ENCODE assay signal across 8 mouse cellular contexts in genomic region chr11:78161968-78162367, GRCm38 (mm10). TPM values are rescaled to one million over a fixed set of nuclear protein-coding genes. Genes with fewer than 3 reads are reported as not detected.
DNase-seq lines count a peak whose midpoint lies in the region; ATAC-seq lines count a peak whose summit lies in the region.

No protein-coding gene starts in this region.

- ATAC-seq in heart, embryonic 11.5 days (replicated peaks; ENCODE audit: insufficient number of reproducible peaks, low FRiP score, low TSS enrichment), result no peak
- no peak for ATAC-seq in neural tube, embryonic 11.5 days (ENCODE audit: insufficient read depth, low FRiP score, low TSS enrichment)
- no peak for ATAC-seq in limb, embryonic 12.5 days (ENCODE audit: insufficient number of reproducible peaks, insufficient read depth, low FRiP score, low TSS enrichment, low read depth)
- no peak for ATAC-seq in stomach, embryonic 16.5 days (ENCODE audit: insufficient read depth, low FRiP score)

- 0 out of 2 replicates have a peak overlapping the region, but pooled peaks have one; percentile 2 for H3K4me3 ChIP-seq in heart, embryonic 11.5 days (ENCODE audit: low read depth, low read length)
- H3K4me3 ChIP-seq in neural tube, embryonic 11.5 days (ENCODE audit: low read depth, low read length), result peak overlapping the region; percentile 84; the same call in 1 of the 2 replicates
- peak overlapping the region; percentile 100 for H3K4me3 ChIP-seq in limb, embryonic 12.5 days (replicated peaks)
- 0 out of 2 replicates have a peak overlapping the region, but pooled peaks have one; percentile 100 for H3K4me3 ChIP-seq in stomach, embryonic 16.5 days (replicated peaks; ENCODE audit: low read length)

- intact Hi-C loops in heart, postnatal 36 days (cut with DNase I), result loop anchor here (5.0 kb wide), 2 partner anchors 80 to 100 kb away; partner anchors contain the start of gene Eral1

- WGBS in heart, embryonic 11.5 days (ENCODE audit: insufficient replicate concordance), result 65% methylated on average over 4 of the region's 4 CpGs
- 73% methylated on average over 4 of the region's 4 CpGs for WGBS in neural tube, embryonic 11.5 days
- WGBS in limb, embryonic 12.5 days, result 53% methylated on average over 4 of the region's 4 CpGs
- 32% methylated on average over 4 of the region's 4 CpGs for WGBS in stomach, embryonic 16.5 days

- 0 out of 2 replicates have a peak overlapping the region, but pooled peaks have one; percentile 28 for H3K9ac ChIP-seq in heart, embryonic 11.5 days (ENCODE audit: low read depth, low read length)
- no peak overlapping the region for H3K9ac ChIP-seq in neural tube, embryonic 11.5 days (ENCODE audit: low read length)
- peak overlapping the region; percentile 99 for H3K9ac ChIP-seq in limb, embryonic 12.5 days (replicated peaks)
- H3K9ac ChIP-seq in stomach, embryonic 16.5 days (ENCODE audit: low read length), result peak overlapping the region; percentile 98; the same call in 1 of the 2 replicates

- H3K9me3 ChIP-seq in heart, embryonic 11.5 days (replicated peaks; ENCODE audit: control insufficient read depth, low read length), result no peaks in the 10 kb centered on the region
- H3K9me3 ChIP-seq in neural tube, embryonic 11.5 days (ENCODE audit: control insufficient read depth, low read length), result no peaks in the 10 kb centered on the region
- H3K9me3 ChIP-seq in limb, embryonic 12.5 days, result no peaks in the 10 kb centered on the region
- no peaks in the 10 kb centered on the region for H3K9me3 ChIP-seq in stomach, embryonic 16.5 days (replicated peaks; ENCODE audit: control insufficient read depth, low read length)

- peaks cover 33% of the 10 kb centered on the region for H3K36me3 ChIP-seq in heart, embryonic 11.5 days (ENCODE audit: control insufficient read depth, insufficient read depth, low read length)
- H3K36me3 ChIP-seq in neural tube, embryonic 11.5 days (ENCODE audit: control insufficient read depth, insufficient read depth, low read length), result peaks cover 36% of the 10 kb centered on the region
- H3K36me3 ChIP-seq in limb, embryonic 12.5 days, result peaks cover 63% of the 10 kb centered on the region
- H3K36me3 ChIP-seq in stomach, embryonic 16.5 days (ENCODE audit: control insufficient read depth, insufficient read depth, low read length), result peaks cover 17% of the 10 kb centered on the region

- no peaks in the 10 kb centered on the region for H3K27me3 ChIP-seq in heart, embryonic 11.5 days (ENCODE audit: control insufficient read depth, insufficient read depth, low read length)
- no peaks in the 10 kb centered on the region for H3K27me3 ChIP-seq in neural tube, embryonic 11.5 days (ENCODE audit: control insufficient read depth, insufficient read depth, low read length)
- H3K27me3 ChIP-seq in limb, embryonic 12.5 days, result no peaks in the 10 kb centered on the region
- H3K27me3 ChIP-seq in stomach, embryonic 16.5 days (ENCODE audit: control insufficient read depth, insufficient read depth, low read length), result no peaks in the 10 kb centered on the region

- H3K4me2 ChIP-seq in heart, embryonic 11.5 days, result peak overlapping the region; percentile 96
- H3K4me2 ChIP-seq in neural tube, embryonic 11.5 days (ENCODE audit: low read depth), result no peak overlapping the region
- H3K4me2 ChIP-seq in limb, embryonic 12.5 days, result peak overlapping the region; percentile 90
- peak overlapping the region; percentile 94 for H3K4me2 ChIP-seq in stomach, embryonic 16.5 days (ENCODE audit: low read depth, low read length)

- H3K27ac ChIP-seq in heart, embryonic 11.5 days (ENCODE audit: low read depth, low read length), result 0 out of 2 replicates have a peak overlapping the region, but pooled peaks have one; percentile 15
- 0 out of 2 replicates have a peak overlapping the region, but pooled peaks have one; percentile 44 for H3K27ac ChIP-seq in neural tube, embryonic 11.5 days (ENCODE audit: low read depth, low read length)
- peak overlapping the region; percentile 100 for H3K27ac ChIP-seq in limb, embryonic 12.5 days
- H3K27ac ChIP-seq in stomach, embryonic 16.5 days (ENCODE audit: low read length), result peak overlapping the region; percentile 99

- DNase-seq in heart, postnatal 36 days, result no peak
- no peak for DNase-seq in neural tube, embryonic 11.5 days (ENCODE audit: low spot score)
- no peak for DNase-seq in neural tube, embryonic 10.5 days (ENCODE audit: extremely low spot score, low spot score)
- no peak for DNase-seq in testis, postnatal 10 days (ENCODE audit: low spot score)
- no peak for DNase-seq in gastrocnemius, postnatal 10 days

- peaks cover 35% of the 10 kb centered on the region for H3K4me1 ChIP-seq in heart, embryonic 11.5 days (ENCODE audit: control insufficient read depth, insufficient read depth, low read length)
- peaks cover 28% of the 10 kb centered on the region for H3K4me1 ChIP-seq in neural tube, embryonic 11.5 days (ENCODE audit: control insufficient read depth, insufficient read depth, low read length)
- H3K4me1 ChIP-seq in limb, embryonic 12.5 days (replicated peaks), result peaks cover 65% of the 10 kb centered on the region
- peaks cover 30% of the 10 kb centered on the region for H3K4me1 ChIP-seq in stomach, embryonic 16.5 days (ENCODE audit: control insufficient read depth, insufficient read depth, low read length)

RNA-seq across cellular contexts. Expression of gene Traf4, which starts 3.4 kb away (rescaled TPM):
- 34.2 and 38.4 TPM in 2 replicates for polyA plus RNA-seq in heart, embryonic 11.5 days (2014; fragmentation: Nextera tagmentation; extraction: Ambion mirVana)
- 1 to 10 TPM; 6.1 to 7.0 TPM for total RNA-seq in heart, postnatal 36 days (2021)
- 109 and 124 TPM in 2 replicates for polyA plus RNA-seq in neural tube, embryonic 11.5 days (2014; fragmentation: Nextera tagmentation; extraction: Ambion mirVana)
- polyA plus RNA-seq in limb, embryonic 12.5 days (2016; fragmentation: Nextera tagmentation; extraction: Ambion mirVana), result 115 and 128 TPM in 2 replicates
- polyA plus RNA-seq in stomach, embryonic 16.5 days (2015; fragmentation: Nextera tagmentation; extraction: Ambion mirVana), result 50.9 and 55.1 TPM in 2 replicates
- total RNA-seq in gastrocnemius, postnatal 10 days (2021), result 10 to 100 TPM; 15.7 to 22.6 TPM

RNA-seq across cellular contexts. Expression of gene Nek8, which starts 14.5 kb away (rescaled TPM):
- 9.9 and 10.6 TPM in 2 replicates for polyA plus RNA-seq in heart, embryonic 11.5 days (2014; fragmentation: Nextera tagmentation; extraction: Ambion mirVana)
- total RNA-seq in heart, postnatal 36 days (2021), result 1 to 10 TPM; 2.2 to 3.4 TPM
- 6.6 and 7.8 TPM in 2 replicates for polyA plus RNA-seq in neural tube, embryonic 11.5 days (2014; fragmentation: Nextera tagmentation; extraction: Ambion mirVana)
- 18.3 and 20.4 TPM in 2 replicates for polyA plus RNA-seq in limb, embryonic 12.5 days (2016; fragmentation: Nextera tagmentation; extraction: Ambion mirVana)
- polyA plus RNA-seq in stomach, embryonic 16.5 days (2015; fragmentation: Nextera tagmentation; extraction: Ambion mirVana), result 16.7 and 19.0 TPM in 2 replicates
- 1 to 10 TPM; 3.1 to 3.7 TPM for total RNA-seq in gastrocnemius, postnatal 10 days (2021)

RNA-seq across cellular contexts. Expression of gene Tlcd1, which starts 14.5 kb away (rescaled TPM):
- polyA plus RNA-seq in heart, embryonic 11.5 days (2014; fragmentation: Nextera tagmentation; extraction: Ambion mirVana), result 16.1 and 16.3 TPM in 2 replicates
- total RNA-seq in heart, postnatal 36 days (2021), result 1 to 10 TPM; 6.1 to 7.5 TPM
- 9.1 and 9.9 TPM in 2 replicates for polyA plus RNA-seq in neural tube, embryonic 11.5 days (2014; fragmentation: Nextera tagmentation; extraction: Ambion mirVana)
- polyA plus RNA-seq in limb, embryonic 12.5 days (2016; fragmentation: Nextera tagmentation; extraction: Ambion mirVana), result 11.6 and 11.9 TPM in 2 replicates
- polyA plus RNA-seq in stomach, embryonic 16.5 days (2015; fragmentation: Nextera tagmentation; extraction: Ambion mirVana), result 32.5 and 32.8 TPM in 2 replicates
- 10 to 100 TPM in 1 of 2 experiments, 1 to 10 TPM in 1; 7.4 to 11.9 TPM for total RNA-seq in gastrocnemius, postnatal 10 days (2021)

RNA-seq across cellular contexts. Expression of gene Rpl23a, which starts 21.4 kb away (rescaled TPM):
- polyA plus RNA-seq in heart, embryonic 11.5 days (2014; fragmentation: Nextera tagmentation; extraction: Ambion mirVana), result 1,064 and 1,178 TPM in 2 replicates
- 100 to 1,000 TPM; 805 to 853 TPM for total RNA-seq in heart, postnatal 36 days (2021)
- 1,230 and 1,275 TPM in 2 replicates for polyA plus RNA-seq in neural tube, embryonic 11.5 days (2014; fragmentation: Nextera tagmentation; extraction: Ambion mirVana)
- 1,381 and 1,432 TPM in 2 replicates for polyA plus RNA-seq in limb, embryonic 12.5 days (2016; fragmentation: Nextera tagmentation; extraction: Ambion mirVana)
- polyA plus RNA-seq in stomach, embryonic 16.5 days (2015; fragmentation: Nextera tagmentation; extraction: Ambion mirVana), result 1,025 and 1,263 TPM in 2 replicates
- total RNA-seq in gastrocnemius, postnatal 10 days (2021), result 1,000 to 10,000 TPM; 1,328 to 1,362 TPM

RNA-seq across cellular contexts. Expression of gene Rab34, which starts 26.3 kb away (rescaled TPM):
- polyA plus RNA-seq in heart, embryonic 11.5 days (2014; fragmentation: Nextera tagmentation; extraction: Ambion mirVana), result 62.2 and 62.5 TPM in 2 replicates
- total RNA-seq in heart, postnatal 36 days (2021), result 10 to 100 TPM in 1 of 2 experiments, 1 to 10 TPM in 1; 10.0 to 13.2 TPM
- 75.3 and 82.7 TPM in 2 replicates for polyA plus RNA-seq in neural tube, embryonic 11.5 days (2014; fragmentation: Nextera tagmentation; extraction: Ambion mirVana)
- 149 and 157 TPM in 2 replicates for polyA plus RNA-seq in limb, embryonic 12.5 days (2016; fragmentation: Nextera tagmentation; extraction: Ambion mirVana)
- polyA plus RNA-seq in stomach, embryonic 16.5 days (2015; fragmentation: Nextera tagmentation; extraction: Ambion mirVana), result 88.3 and 90.9 TPM in 2 replicates
- total RNA-seq in gastrocnemius, postnatal 10 days (2021), result 10 to 100 TPM; 21.7 to 25.4 TPM

Comparison
In these comparisons a context has a peak if more than half of its experiments do, and no peak if none do; other contexts are left out.
1. H3K27ac ChIP-seq: peak in every context shown above with its lines; median percentile 100 in limb, embryonic 12.5 days; 99 in stomach, embryonic 16.5 days; 44 in neural tube, embryonic 11.5 days; 15 in heart, embryonic 11.5 days.
2. H3K4me3 ChIP-seq: peak in every context shown above with its lines; median percentile 100 in limb, embryonic 12.5 days; 100 in stomach, embryonic 16.5 days; 84 in neural tube, embryonic 11.5 days; 2 in heart, embryonic 11.5 days.